Mouse (Mus musculus): ENCODE results near the gene Hfe2.

DNA sequence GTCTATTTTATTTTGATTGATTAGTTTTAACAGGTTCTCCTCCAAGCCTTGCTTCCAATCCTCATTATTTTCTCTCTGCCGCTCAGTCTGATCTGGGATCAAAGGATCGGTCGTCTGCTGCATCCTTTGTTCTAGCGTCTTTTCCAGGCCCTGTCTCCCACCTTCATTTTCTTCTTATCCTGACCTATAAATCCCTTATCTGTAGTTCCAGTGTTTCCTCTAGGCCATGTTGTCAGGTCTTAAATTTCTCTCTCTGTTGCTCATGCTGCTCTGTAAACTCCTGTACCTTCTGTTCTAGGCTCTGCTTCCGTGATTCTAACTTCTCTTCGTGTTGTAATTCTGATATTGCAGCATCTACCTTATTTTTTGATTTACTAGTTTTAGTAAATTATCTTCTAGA, 15.8 kb downstream of the Hfe2 start:
- TF ChIP-seq CTCF (IDR thresholded peaks at IDR 0.05): no peak
- no peak for TF ChIP-seq POLR2A (IDR thresholded peaks at IDR 0.05; ENCODE audit: insufficient read depth, low read depth, low read length)
